Comparison of ENCODE assay signal across 9 mouse cellular contexts in genomic region chr1:89750921-89751320, GRCm38 (mm10).
A peak's percentile ranks its signal among the peaks of the same experiment; 100 is the strongest.
DNase-seq lines count a peak whose midpoint lies in the region; ATAC-seq lines count a peak whose summit lies in the region.
"Had no signal": no experiment of that assay in that cellular context is flagged by ENCODE, and none has a peak within 500 bp of the region (broad histone marks: within the 10 kb centered on the region; RNA-seq: fewer than 3 reads in every experiment).

No protein-coding gene starts in this region.

- no peaks in the 10 kb centered on the region for H3K27me3 ChIP-seq in heart, embryonic 14.5 days (ENCODE audit: control insufficient read depth, insufficient read depth, low read length)
- no peaks in the 10 kb centered on the region for H3K27me3 ChIP-seq in hindbrain, embryonic 14.5 days (ENCODE audit: control insufficient read depth, insufficient read depth, low read length)
- H3K27me3 ChIP-seq in midbrain, embryonic 13.5 days, result peaks cover 46% of the 10 kb centered on the region

- peak overlapping the region; percentile 41; the same call in 1 of the 2 replicates for H3K9ac ChIP-seq in heart, embryonic 14.5 days (ENCODE audit: low read length)
- H3K9ac ChIP-seq in hindbrain, embryonic 14.5 days, result 0 out of 2 replicates have a peak overlapping the region, but pooled peaks have one; percentile 8
- H3K9ac ChIP-seq in midbrain, embryonic 13.5 days (replicated peaks), result no peak overlapping the region

- WGBS in heart, embryonic 14.5 days, result 23% methylated on average over 21 of the region's 21 CpGs
- 8% methylated on average over 21 of the region's 21 CpGs for WGBS in hindbrain, embryonic 14.5 days
- 1% methylated on average over 21 of the region's 21 CpGs for WGBS in midbrain, embryonic 13.5 days

- ATAC-seq in heart, embryonic 14.5 days (ENCODE audit: insufficient number of reproducible peaks, insufficient read depth, low FRiP score, low read depth), result no peak
- ATAC-seq in hindbrain, embryonic 14.5 days (ENCODE audit: low FRiP score), result peak; percentile 87
- peak; percentile 91 for ATAC-seq in midbrain, embryonic 13.5 days
- ATAC-seq in erythroid progenitor cell, adult 5-6 weeks (replicated peaks; ENCODE audit: low FRiP score, poor library complexity, severe bottlenecking), result no peak

- H3K36me3 ChIP-seq in heart, embryonic 14.5 days (ENCODE audit: control insufficient read depth, insufficient read depth, low read length), result no peaks in the 10 kb centered on the region
- H3K36me3 ChIP-seq in hindbrain, embryonic 14.5 days (replicated peaks; ENCODE audit: control insufficient read depth, insufficient read depth), result 0 out of 2 replicates have a peak, but pooled peaks cover 3% of the 10 kb centered on the region
- H3K36me3 ChIP-seq in midbrain, embryonic 13.5 days, result peaks cover 4% of the 10 kb centered on the region; the same call in 1 of the 2 replicates

- H3K27ac ChIP-seq in heart, embryonic 14.5 days (replicated peaks in 1 of 2; ENCODE audit: control insufficient read depth in 1 of 2, insufficient read depth in 1 of 2, low read depth in 2 of 2, low read length in 2 of 2), result no peak overlapping the region
- peak overlapping the region; percentile 69 for H3K27ac ChIP-seq in hindbrain, embryonic 14.5 days
- H3K27ac ChIP-seq in midbrain, embryonic 13.5 days, result peak overlapping the region; percentile 71
- H3K27ac ChIP-seq: left cerebral cortex, adult 2 months had no signal

- H3K9me3 ChIP-seq in heart, embryonic 14.5 days (ENCODE audit: control insufficient read depth, low read length), result no peaks in the 10 kb centered on the region
- no peaks in the 10 kb centered on the region for H3K9me3 ChIP-seq in hindbrain, embryonic 14.5 days (ENCODE audit: control insufficient read depth, low read length)
- no peaks in the 10 kb centered on the region for H3K9me3 ChIP-seq in midbrain, embryonic 13.5 days

- H3K4me2 ChIP-seq in heart, embryonic 14.5 days (ENCODE audit: low read length), result peak overlapping the region; percentile 58
- peak overlapping the region; percentile 42 for H3K4me2 ChIP-seq in hindbrain, embryonic 14.5 days (replicated peaks)
- H3K4me2 ChIP-seq in midbrain, embryonic 13.5 days (replicated peaks), result peak overlapping the region; percentile 48

- H3K4me3 ChIP-seq in heart, embryonic 14.5 days (ENCODE audit: control insufficient read depth in 1 of 2, insufficient read depth in 1 of 2, low read depth in 1 of 2, low read length in 2 of 2), result peak overlapping the region; percentile 27 to 28
- no peak overlapping the region for H3K4me3 ChIP-seq in hindbrain, embryonic 14.5 days (replicated peaks; ENCODE audit: low read length)
- peak overlapping the region; percentile 16; the same call in 1 of the 2 replicates for H3K4me3 ChIP-seq in midbrain, embryonic 13.5 days (replicated peaks)
- H3K4me3 ChIP-seq: left cerebral cortex, adult 2 months had no signal

- intact Hi-C loops in heart, postnatal 14 days (cut with DNase I), result loop anchor here (5.0 kb wide), 2 partner anchors 104 to 191 kb away; no protein-coding TSS in a partner anchor

- H3K4me1 ChIP-seq in heart, embryonic 14.5 days (ENCODE audit: control insufficient read depth in 2 of 2, insufficient read depth in 2 of 2, low read length in 2 of 2), result peaks cover 8 to 11% of the 10 kb centered on the region in 2 experiments; a peak in 3 of 4 replicates
- H3K4me1 ChIP-seq in hindbrain, embryonic 14.5 days (replicated peaks; ENCODE audit: control insufficient read depth, insufficient read depth, low read length), result peaks cover 27% of the 10 kb centered on the region
- peaks cover 53% of the 10 kb centered on the region for H3K4me1 ChIP-seq in midbrain, embryonic 13.5 days (replicated peaks)

- no peak for DNase-seq in heart, postnatal 14 days
- DNase-seq in embryo, embryonic 10 days (ENCODE audit: low spot score), result peak; percentile 70
- DNase-seq in hindbrain, embryonic 14.5 days (ENCODE audit: low spot score), result peak; percentile 70
- no peak for DNase-seq in urinary bladder, postnatal 25 days (ENCODE audit: low spot score)
- DNase-seq in spleen, postnatal 4 days (ENCODE audit: low spot score in 2 of 2), result no peak

Comparison
In these comparisons a context has a peak if more than half of its experiments do, and no peak if none do; other contexts are left out.
1. ATAC-seq: peak in hindbrain, embryonic 14.5 days (single experiment) and midbrain, embryonic 13.5 days (single experiment); none in heart, embryonic 14.5 days (single experiment) and erythroid progenitor cell, adult 5-6 weeks (single experiment).
2. H3K27ac ChIP-seq: peak in hindbrain, embryonic 14.5 days (single experiment) and midbrain, embryonic 13.5 days (single experiment); none in heart, embryonic 14.5 days (0 of 2).
3. DNase-seq: peak in embryo, embryonic 10 days (single experiment) and hindbrain, embryonic 14.5 days (single experiment); none in heart, postnatal 14 days (0 of 2), urinary bladder, postnatal 25 days (single experiment) and spleen, postnatal 4 days (0 of 2).
4. Peak in every context shown above with its lines, with median percentiles within 50 percentile points of each other: H3K4me2 ChIP-seq.